Mouse (Mus musculus): ENCODE results near the gene Alpk3.
"Not testable (repeated sequence)": the region's sequence is repeated elsewhere in the genome, so short reads cannot be mapped to it uniquely, and the experiment has no call there.

The Alpk3 gene

GRCm38 (mm10) chr7:81133416-81133815, 76.0 kb downstream of the Alpk3 start:
- DNase-seq, result no peak

GRCm38 (mm10) chr7:81133941-81134340, 76.5 kb downstream of the Alpk3 start:
- DNase-seq, result no peak

GRCm38 (mm10) chr7:81134614-81135067, 77.2 kb downstream of the Alpk3 start:
- no peak for DNase-seq

GRCm38 (mm10) chr7:81137292-81137691, 79.9 kb downstream of the Alpk3 start:
- no peak for DNase-seq

GRCm38 (mm10) chr7:81139100-81139499, 81.7 kb downstream of the Alpk3 start:
- DNase-seq, result no peak

- DNase-seq, result no peak
Observed at GRCm38 (mm10) chr7:81139671-81140404, 82.4 kb downstream of the Alpk3 start.

- no peak for DNase-seq
Observed at GRCm38 (mm10) chr7:81141541-81141940, 84.1 kb downstream of the Alpk3 start.

GRCm38 (mm10) chr7:81143056-81143455, 85.7 kb downstream of the Alpk3 start:
- DNase-seq, result not testable (repeated sequence)

GRCm38 (mm10) chr7:81149759-81150158, 92.4 kb downstream of the Alpk3 start:
- DNase-seq, result no peak

GRCm38 (mm10) chr7:81151216-81151615, 93.8 kb downstream of the Alpk3 start:
- DNase-seq, result no peak

GRCm38 (mm10) chr7:81152306-81152705, 94.9 kb downstream of the Alpk3 start:
- DNase-seq, result no peak

GRCm38 (mm10) chr7:81152826-81153225, 95.4 kb downstream of the Alpk3 start:
- DNase-seq, result no peak

GRCm38 (mm10) chr7:81153327-81153726, 95.9 kb downstream of the Alpk3 start:
- DNase-seq, result no peak

- not testable (repeated sequence) for DNase-seq
Observed at GRCm38 (mm10) chr7:81154244-81154643, 96.8 kb downstream of the Alpk3 start.

- peak; percentile 80 for DNase-seq
Observed at GRCm38 (mm10) chr7:81154960-81155359, 97.6 kb downstream of the Alpk3 start.
